Mouse (Mus musculus) lung, postnatal 0 days (tissue): Measurements from ENCODE around the gene Pip4k2a. TPM values are rescaled to one million over a fixed set of nuclear protein-coding genes. Genes with fewer than 3 reads are reported as not detected.

Experiments used
- ATAC-seq: fragments of 200-750 bp; cut with Nextera tagmentation; 2 replicates; pipeline ENCODE4 v1.8.0; 2017; ENCODE audit warnings: moderate library complexity
- DNase-seq: peaks from one replicate; pipeline ENCODE4 v3.0.0-alpha.2; 2016; ENCODE audit warnings: low spot score
- H3K27ac ChIP-seq: fragments of 300-500 bp; sonication (generic); 2 replicates; pipeline ENCODE4 v1.5.1; 2014; ENCODE audit warnings: antibody characterized with exemption, mild to moderate bottlenecking, low read length, mixed read lengths
- H3K27me3 ChIP-seq: fragments of 300-500 bp; sonication (generic); replicated peaks from 2 replicates; pipeline ENCODE4 v1.6.1; 2014; ENCODE audit warnings: low read length, mixed read lengths; ENCODE audit not compliant: insufficient read depth
- H3K36me3 ChIP-seq: fragments of 300-500 bp; sonication (generic); 2 replicates; pipeline ENCODE4 v1.6.1; 2014; ENCODE audit warnings: low read length, mixed read lengths; ENCODE audit not compliant: insufficient read depth
- H3K4me1 ChIP-seq: fragments of 300-500 bp; sonication (generic); 2 replicates; pipeline ENCODE4 v1.6.1; 2014; ENCODE audit warnings: antibody characterized with exemption, low read depth, low read length, mixed read lengths; ENCODE audit not compliant: insufficient read depth
- H3K4me2 ChIP-seq: fragments of 300-500 bp; sonication (generic); replicated peaks from 2 replicates; pipeline ENCODE4 v1.6.1; 2014; ENCODE audit warnings: low read depth, mild to moderate bottlenecking, low read length, moderate library complexity, mixed read lengths
- H3K4me3 ChIP-seq: fragments of 300-500 bp; sonication (generic); 2 replicates; pipeline ENCODE4 v1.5.1; 2014; ENCODE audit warnings: low read depth, low read length
- H3K9ac ChIP-seq: fragments of 300-500 bp; sonication (generic); replicated peaks from 2 replicates; pipeline ENCODE4 v1.6.1; 2014; ENCODE audit warnings: low read depth, mild to moderate bottlenecking
- H3K9me3 ChIP-seq: fragments of 300-500 bp; sonication (generic); 2 replicates; pipeline ENCODE4 v1.6.1; 2016; ENCODE audit warnings: low read length, mixed read lengths
- CTCF ChIP-seq: IDR thresholded peaks from 2 replicates; pipeline ENCODE4 v1.5.1; 2016; ENCODE audit warnings: antibody characterized with exemption, mild to moderate bottlenecking
- EP300 ChIP-seq: IDR thresholded peaks from 2 replicates; pipeline ENCODE4 v1.6.1; 2016; ENCODE audit warnings: antibody characterized with exemption, mild to moderate bottlenecking, control low read depth
- WGBS: fragments of 180-500 bp; shearing (Covaris S2); extraction: QIAGEN DNeasy Blood & Tissue Kit; methylation state at CpG from one replicate; pipeline ENCODE4 v1.1.7; 2014; 5-methylcytosine and 5-hydroxymethylcytosine counted together
- polyA plus RNA-seq: library from polyadenylated mRNA; unstranded; fragments of >200 nt; fragmentation: Nextera tagmentation; extraction: Ambion mirVana; gene quantifications from 2 replicates; pipeline ENCODE4 v1.2.1, GENCODE M21; 2015

The Pip4k2a gene
- polyA plus RNA-seq, 1 experiment from 2014 or later: 5.0 TPM

- 84% methylated on average over 5 of the region's 5 CpGs for WGBS
Observed at GRCm38 (mm10) chr2:18966566-18966965, 31.4 kb downstream of the Pip4k2a start.

GRCm38 (mm10) chr2:18965950-18966349 is 32.0 kb downstream of the Pip4k2a start:
- no peak overlapping the region for H3K9ac ChIP-seq
- WGBS: 91% methylated on average over 2 of the region's 2 CpGs
- no peaks in the 10 kb centered on the region for H3K36me3 ChIP-seq
- TF ChIP-seq EP300 (no peak), CTCF (no peak)
- no peak overlapping the region for H3K4me3 ChIP-seq
- DNase-seq (no peak), ATAC-seq (no peak)
- no peaks in the 10 kb centered on the region for H3K9me3 ChIP-seq
- H3K27ac ChIP-seq: no peak overlapping the region
- 0 out of 2 replicates have a peak, but pooled peaks cover 3% of the 10 kb centered on the region for H3K4me1 ChIP-seq
- H3K27me3 ChIP-seq: no peaks in the 10 kb centered on the region
- no peak overlapping the region for H3K4me2 ChIP-seq

More at GRCm38 (mm10) chr2:18966566-18966965, 31.4 kb downstream of the Pip4k2a start:
- Histone ChIP-seq H3K4me2 (no peak overlapping the region), H3K4me3 (no peak overlapping the region), H3K27ac (no peak overlapping the region), H3K9ac (no peak overlapping the region), H3K27me3 (no peaks in the 10 kb centered on the region), H3K9me3 (no peaks in the 10 kb centered on the region), H3K36me3 (no peaks in the 10 kb centered on the region), H3K4me1 (0 out of 2 replicates have a peak, but pooled peaks cover 3% of the 10 kb centered on the region)
- no peak for ATAC-seq
- no peak for DNase-seq
- TF ChIP-seq CTCF (no peak), EP300 (no peak)

GRCm38 (mm10) chr2:18965108-18965507 is 32.8 kb downstream of the Pip4k2a start:
- DNase-seq (no peak), ATAC-seq (no peak)
- Histone ChIP-seq H3K9me3 (no peaks in the 10 kb centered on the region), H3K9ac (no peak overlapping the region), H3K27me3 (no peaks in the 10 kb centered on the region), H3K4me2 (no peak overlapping the region), H3K27ac (no peak overlapping the region), H3K4me3 (no peak overlapping the region), H3K36me3 (no peaks in the 10 kb centered on the region), H3K4me1 (0 out of 2 replicates have a peak, but pooled peaks cover 3% of the 10 kb centered on the region)
- no peak for TF ChIP-seq EP300
- TF ChIP-seq CTCF: no peak
- 82% methylated on average over 3 of the region's 3 CpGs for WGBS

GRCm38 (mm10) chr2:18963286-18964040 is 34.5 kb downstream of the Pip4k2a start:
- H3K4me1 ChIP-seq: no peaks in the 10 kb centered on the region
- WGBS: 82% methylated on average over 13 of the region's 13 CpGs
- no peak overlapping the region for H3K9ac ChIP-seq
- no peak overlapping the region for H3K27ac ChIP-seq
- no peak overlapping the region for H3K4me2 ChIP-seq
- no peak for ATAC-seq
- no peak for DNase-seq
- no peak for TF ChIP-seq EP300
- no peak for TF ChIP-seq CTCF
- no peaks in the 10 kb centered on the region for H3K36me3 ChIP-seq
- no peaks in the 10 kb centered on the region for H3K27me3 ChIP-seq
- H3K4me3 ChIP-seq: no peak overlapping the region
- H3K9me3 ChIP-seq: no peaks in the 10 kb centered on the region

- H3K27me3 ChIP-seq: no peaks in the 10 kb centered on the region
- WGBS: 80% methylated on average over 3 of the region's 3 CpGs
- TF ChIP-seq CTCF: no peak
- no peak for TF ChIP-seq EP300
- no peaks in the 10 kb centered on the region for H3K36me3 ChIP-seq
- no peak overlapping the region for H3K27ac ChIP-seq
- no peaks in the 10 kb centered on the region for H3K9me3 ChIP-seq
- no peak overlapping the region for H3K4me3 ChIP-seq
- no peak overlapping the region for H3K9ac ChIP-seq
- no peak overlapping the region for H3K4me2 ChIP-seq
- ATAC-seq (no peak), DNase-seq (no peak)
- no peaks in the 10 kb centered on the region for H3K4me1 ChIP-seq
Observed at GRCm38 (mm10) chr2:18962502-18962901, 35.4 kb downstream of the Pip4k2a start.

- H3K36me3 ChIP-seq: no peaks in the 10 kb centered on the region
- TF ChIP-seq EP300 (no peak), CTCF (no peak)
- ATAC-seq (no peak), DNase-seq (no peak)
- no peak overlapping the region for H3K4me2 ChIP-seq
- H3K27ac ChIP-seq: no peak overlapping the region
- H3K9ac ChIP-seq: no peak overlapping the region
- H3K4me1 ChIP-seq: no peaks in the 10 kb centered on the region
- H3K4me3 ChIP-seq: no peak overlapping the region
- 51% methylated on average over 7 of the region's 7 CpGs for WGBS
- H3K9me3 ChIP-seq: no peaks in the 10 kb centered on the region
- H3K27me3 ChIP-seq: no peaks in the 10 kb centered on the region
Observed at GRCm38 (mm10) chr2:18960376-18960973, 37.5 kb downstream of the Pip4k2a start.
